Mouse (Mus musculus) ovary, adult 10 weeks (tissue): ENCODE data around the gene Tbx21. TPM values are rescaled to one million over a fixed set of nuclear protein-coding genes. Genes with fewer than 3 reads are reported as not detected.

ENCODE experiments used
- polyA plus RNA-seq: library from polyadenylated mRNA; stranded (reverse); fragments of 350-450 nt; fragmentation: Illumina TruSeq; extraction: RNeasy Lipid Tissue Mini Kit (QIAGEN cat#74804); gene quantifications from one replicate; pipeline ENCODE4 v1.2.3, GENCODE M21; 2014

Gene Tbx21
- not detected for polyA plus RNA-seq

DNA sequence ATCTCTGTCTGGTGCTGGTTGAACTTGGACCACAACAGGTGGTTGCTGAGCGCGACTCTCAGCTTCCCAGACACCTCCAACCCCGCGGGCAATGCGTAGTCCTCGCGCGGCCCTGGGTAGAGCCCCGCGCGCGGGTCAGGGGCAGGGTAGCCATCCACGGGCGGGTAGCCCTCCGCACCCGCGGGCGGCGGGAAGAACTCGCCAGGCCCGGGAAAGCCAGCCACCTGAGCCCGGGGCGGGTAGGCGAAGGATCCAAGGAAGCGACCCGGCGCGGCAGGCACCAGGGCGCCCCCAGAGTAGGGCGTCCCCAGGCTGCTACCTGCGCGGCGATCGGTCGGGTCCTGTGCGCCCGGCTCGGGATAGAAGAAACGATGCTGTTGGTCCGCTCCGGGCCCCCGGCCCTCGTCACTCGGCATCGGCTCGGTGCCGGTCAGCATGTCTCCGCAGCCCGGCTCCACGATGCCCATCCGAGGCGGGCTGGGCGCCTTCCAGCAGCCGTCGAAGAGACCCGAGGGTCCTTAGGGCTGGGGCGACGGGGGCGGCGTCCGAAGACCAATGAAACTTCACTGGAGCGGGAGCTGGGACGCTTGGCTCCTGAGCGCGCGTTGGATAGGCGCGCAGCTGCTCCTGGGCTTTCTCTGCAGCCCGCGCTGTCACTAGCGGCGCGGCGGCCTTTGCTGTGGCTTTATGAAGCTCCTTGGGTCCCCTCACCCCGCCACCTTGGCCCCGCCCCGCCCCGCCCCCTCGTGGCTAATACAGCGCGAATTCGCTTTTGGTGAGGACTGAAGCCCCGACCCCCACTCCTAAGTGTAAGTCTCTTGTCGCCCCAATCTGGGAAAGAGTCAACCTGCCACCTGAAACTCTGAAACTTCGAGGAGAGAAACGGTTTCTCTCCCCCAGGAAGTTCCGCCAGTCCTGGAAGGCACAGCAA lies at the start of gene Tbx21:
Gene Tbx21, minus strand, starts transcription at position 661 of the 931 bp plus-strand sequence.

DNA sequence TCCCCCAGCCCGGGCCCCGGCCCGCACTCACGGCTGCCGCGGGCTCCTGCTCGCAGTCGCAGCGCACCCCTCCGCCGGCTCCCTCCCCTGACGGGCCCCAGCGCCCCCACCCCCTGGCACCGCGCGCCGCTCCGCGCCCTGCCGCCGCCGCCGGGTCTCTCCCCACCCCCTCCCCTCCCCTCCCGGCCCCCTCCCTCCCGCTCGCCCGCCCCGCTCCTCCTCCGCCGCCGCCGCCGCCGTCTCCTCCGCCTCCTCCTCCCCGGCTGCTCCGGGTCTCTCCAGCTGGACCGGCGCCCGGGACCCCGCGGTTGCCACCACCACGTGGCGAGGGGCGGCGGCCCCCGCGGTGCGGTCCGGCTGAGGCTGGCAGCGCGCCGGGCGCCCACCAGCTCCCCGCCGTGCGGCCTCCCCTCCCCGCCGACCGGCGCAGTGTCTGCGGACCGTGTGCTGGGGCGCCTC lies 36.2 kb upstream of the Tbx21 start, which contains the start of gene Tbkbp1:
Gene Tbkbp1, minus strand, starts transcription at position 153 of the 459 bp plus-strand sequence.

DNA sequence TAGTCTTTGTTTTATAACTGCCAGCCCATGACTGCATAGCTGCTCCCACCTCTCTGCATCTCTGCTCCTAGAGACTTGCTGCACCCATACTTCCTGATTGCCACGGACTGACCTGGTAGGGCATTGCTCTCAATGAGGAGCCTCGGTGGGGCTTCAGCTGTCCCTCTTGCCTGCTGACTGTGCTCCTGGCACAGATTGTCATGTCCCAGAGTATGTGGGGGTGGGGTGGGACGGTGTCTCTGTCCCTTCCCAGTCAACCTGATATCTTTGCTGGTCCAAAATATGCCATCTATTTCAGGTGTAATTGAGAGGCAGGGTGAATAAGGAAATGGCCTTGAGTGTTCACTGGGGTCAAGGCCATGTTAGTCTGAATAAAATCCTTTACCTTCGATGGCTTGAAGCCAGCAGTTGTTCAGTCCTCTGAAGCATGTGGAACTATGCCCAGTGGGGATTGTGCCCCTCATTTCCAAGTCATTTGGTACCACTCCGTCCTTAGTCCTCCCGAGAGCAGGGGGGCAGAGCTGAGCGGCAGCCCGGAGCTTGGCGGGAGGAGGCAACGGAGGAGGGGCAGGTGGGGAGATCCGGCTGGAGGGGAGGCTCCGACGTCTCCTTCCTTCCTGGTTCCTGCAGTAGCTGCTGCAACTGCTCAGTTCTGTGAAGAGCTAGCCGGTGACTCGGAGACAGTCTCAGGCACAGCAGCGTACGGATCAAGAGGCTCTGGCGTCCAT lies 64.8 kb downstream of the Tbx21 start, which contains the start of gene Osbpl7:
Gene Osbpl7, plus strand, starts transcription at position 413 of the 728 bp plus-strand sequence.

Other genes starting within 250 kb of the Tbx21 start
- 18.0 TPM for gene Cdk5rap3, start 198.8 kb downstream of the Tbx21 start, polyA plus RNA-seq
- 1.3 TPM for gene Prr15l, start 187.2 kb downstream of the Tbx21 start, polyA plus RNA-seq
- 9.2 TPM for gene Pnpo, start 171.3 kb downstream of the Tbx21 start, polyA plus RNA-seq
- 5.3 TPM for gene Sp2, start 132.4 kb downstream of the Tbx21 start, polyA plus RNA-seq
- gene Sp6, start 101.9 kb downstream of the Tbx21 start, polyA plus RNA-seq = not detected
- not detected for gene Scrn2, start 85.4 kb downstream of the Tbx21 start, polyA plus RNA-seq
- gene Lrrc46, start 73.9 kb downstream of the Tbx21 start, polyA plus RNA-seq = 0.48 TPM
- 11.5 TPM for gene Mrpl10, start 73.8 kb downstream of the Tbx21 start, polyA plus RNA-seq
- not detected for gene Osbpl7, start 64.7 kb downstream of the Tbx21 start, polyA plus RNA-seq
- not detected for gene Tbkbp1, start 36.2 kb upstream of the Tbx21 start, polyA plus RNA-seq
- gene Kpnb1, start 72.5 kb upstream of the Tbx21 start, polyA plus RNA-seq = 205 TPM
- gene Npepps, start 165.3 kb upstream of the Tbx21 start, polyA plus RNA-seq = 136 TPM
- gene Mrpl45, start 200.4 kb upstream of the Tbx21 start, polyA plus RNA-seq = 26.3 TPM
- gene Gpr179, start 236.7 kb upstream of the Tbx21 start, polyA plus RNA-seq = 0.11 TPM
- 24.3 TPM for gene Socs7, start 247.2 kb upstream of the Tbx21 start, polyA plus RNA-seq